Mouse (Mus musculus) embryo, embryonic 10.5 days (tissue): ENCODE results near the gene Wdr46.

Experiments used
- DNase-seq: peaks from one replicate; pipeline ENCODE4 v3.0.0-alpha.2; 2015; ENCODE audit warnings: low spot score

Wdr46 gene

DNA sequence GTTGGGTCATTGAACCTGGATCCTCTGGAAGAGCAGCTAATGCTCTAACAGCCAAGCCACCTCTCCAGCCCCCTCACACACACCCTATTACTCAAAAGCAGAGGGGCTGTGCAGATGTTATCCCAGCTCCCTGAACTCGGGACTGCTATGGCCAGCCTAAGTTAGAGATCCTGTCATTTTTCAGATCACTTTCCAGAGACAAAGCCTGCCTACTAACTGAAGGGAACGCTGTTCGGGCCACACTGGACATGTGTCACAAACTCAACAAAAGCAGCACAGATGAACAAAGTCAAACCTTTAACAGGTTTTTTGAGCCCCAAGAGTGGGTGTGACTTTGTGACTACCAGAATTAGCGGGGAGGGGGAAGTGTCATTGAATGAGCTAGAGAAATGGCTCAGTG is 12.4 kb downstream of the Wdr46 start:
- no peak for DNase-seq

DNA sequence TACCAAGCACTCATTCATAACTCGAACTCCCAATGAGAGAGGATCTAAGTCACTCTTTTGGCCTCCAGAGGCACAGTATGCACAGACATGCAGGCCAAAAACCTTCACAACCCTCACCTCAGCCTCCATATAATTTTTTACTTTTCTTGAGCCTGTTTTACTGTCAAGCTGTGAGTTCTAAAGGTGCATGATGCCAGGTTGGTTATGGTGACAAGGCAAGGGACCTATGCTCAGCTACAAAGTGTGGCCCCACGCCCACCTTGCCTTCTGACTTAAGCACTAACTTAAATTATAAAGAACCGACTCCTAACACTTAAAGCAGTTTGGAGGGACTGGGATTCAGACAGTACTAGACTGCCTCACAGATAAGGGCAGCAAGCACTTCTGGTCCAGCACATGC is 12.8 kb downstream of the Wdr46 start:
- no peak for DNase-seq

DNA sequence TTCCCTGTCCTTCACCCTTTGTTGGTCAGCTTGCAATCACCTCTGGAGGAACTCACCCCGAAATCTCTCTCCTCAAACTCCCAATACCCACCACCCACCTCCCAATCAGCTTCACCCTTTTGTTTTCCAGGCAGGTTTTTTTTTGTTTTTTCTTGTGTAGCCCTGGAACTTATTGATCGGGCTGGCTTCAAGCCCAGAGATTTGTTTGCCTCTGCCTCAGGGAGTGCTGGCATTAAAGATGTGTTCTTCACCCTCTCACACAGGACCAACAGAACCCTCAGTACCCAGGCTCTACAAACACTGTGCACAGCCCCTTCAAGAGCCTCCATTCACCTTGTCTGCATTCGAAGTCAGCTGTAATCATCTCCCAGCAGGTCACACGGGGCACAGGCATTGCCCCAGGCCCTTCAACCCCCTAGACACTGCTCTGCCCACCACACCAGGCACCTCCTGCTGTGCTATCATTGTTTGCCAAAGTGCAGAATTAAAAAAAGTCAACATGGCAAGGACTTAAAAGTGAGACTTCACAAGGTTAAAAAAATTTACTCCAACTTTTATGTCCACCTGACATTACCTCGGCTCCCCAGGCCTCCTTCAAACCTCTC is 13.6 kb downstream of the Wdr46 start:
- DNase-seq: no peak

DNA sequence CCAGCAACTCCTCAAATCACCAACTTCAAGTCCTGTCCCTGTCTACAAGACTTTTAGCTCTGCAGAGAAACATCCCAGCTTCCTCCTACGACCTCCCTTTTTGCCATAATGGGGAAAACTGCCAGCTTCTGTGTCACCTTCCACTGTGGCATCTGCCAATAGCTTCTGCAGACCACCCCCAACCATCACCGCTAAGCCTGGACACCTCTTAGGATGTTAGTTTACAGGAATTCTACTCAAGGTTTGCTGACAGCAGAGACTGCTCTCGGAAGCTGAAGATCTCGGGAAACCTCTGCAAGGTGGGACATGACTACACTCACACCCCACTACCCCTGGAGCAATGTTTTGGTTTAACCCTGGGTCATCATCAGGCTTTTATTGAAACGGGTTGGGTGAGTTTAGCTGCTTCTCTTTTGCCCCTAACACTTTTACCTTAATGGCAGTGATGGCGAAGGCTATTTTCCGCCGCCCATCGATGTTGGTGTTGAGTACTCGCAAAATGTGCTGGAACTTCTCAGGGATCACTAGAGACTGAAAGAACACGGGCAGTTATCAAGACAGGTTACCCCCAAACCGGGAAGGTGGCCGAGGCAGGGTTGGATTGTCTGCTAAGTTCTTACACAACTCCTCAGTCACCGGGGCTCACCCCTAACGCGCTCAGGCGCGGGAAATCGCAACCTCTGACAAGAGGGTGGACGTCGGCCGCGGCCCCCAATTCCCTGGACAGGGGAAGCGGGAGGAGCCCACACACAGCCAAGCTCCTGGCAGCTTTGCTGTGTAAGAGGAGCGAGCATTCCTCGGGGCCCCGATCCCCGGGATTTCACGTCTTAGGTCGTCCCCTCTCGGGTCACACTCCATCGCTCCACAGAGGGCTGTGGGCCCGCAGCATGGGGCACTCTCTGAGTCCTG is 14.4 kb downstream of the Wdr46 start:
- no peak for DNase-seq

DNA sequence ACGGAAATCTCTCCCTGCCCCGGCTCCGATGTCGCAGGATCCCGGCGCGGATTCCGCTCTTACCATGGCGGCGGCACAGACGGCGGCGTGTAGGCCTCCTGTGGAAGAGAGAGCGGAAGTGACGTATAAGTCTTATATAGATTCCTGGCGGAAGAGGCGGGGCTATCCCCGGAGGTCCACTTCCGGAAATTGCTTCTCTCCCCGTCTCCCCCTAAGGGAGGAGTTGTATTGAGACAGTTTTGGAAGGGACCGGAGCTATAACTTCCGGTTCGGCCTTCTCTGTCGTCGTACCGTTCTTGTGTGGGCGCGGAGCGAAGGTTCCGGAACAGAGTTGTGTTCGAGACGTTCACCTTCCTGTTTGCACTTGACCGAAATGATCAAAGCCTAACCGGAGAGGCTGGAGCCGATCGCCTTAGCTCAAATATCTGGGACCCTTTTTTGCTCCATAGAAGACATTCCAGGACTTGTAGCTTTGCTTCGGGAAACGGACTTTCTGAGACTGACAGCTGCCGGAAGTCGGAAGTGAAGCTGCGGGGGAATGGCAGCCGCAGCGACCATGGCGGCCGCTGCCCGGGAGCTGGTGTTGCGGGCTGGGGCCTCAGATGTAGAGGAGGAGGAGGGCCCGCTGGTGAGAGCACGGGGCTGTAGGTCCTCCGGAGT is 15.2 kb downstream of the Wdr46 start, which contains the start of the genes Vps52 and Rps18:
Gene Vps52 (plus strand): TSS at position 258 of the 660 bp plus-strand sequence.
Gene Rps18 (minus strand): TSS at position 447 of the 660 bp plus-strand sequence.
- DNase-seq: peak; percentile 99

DNA sequence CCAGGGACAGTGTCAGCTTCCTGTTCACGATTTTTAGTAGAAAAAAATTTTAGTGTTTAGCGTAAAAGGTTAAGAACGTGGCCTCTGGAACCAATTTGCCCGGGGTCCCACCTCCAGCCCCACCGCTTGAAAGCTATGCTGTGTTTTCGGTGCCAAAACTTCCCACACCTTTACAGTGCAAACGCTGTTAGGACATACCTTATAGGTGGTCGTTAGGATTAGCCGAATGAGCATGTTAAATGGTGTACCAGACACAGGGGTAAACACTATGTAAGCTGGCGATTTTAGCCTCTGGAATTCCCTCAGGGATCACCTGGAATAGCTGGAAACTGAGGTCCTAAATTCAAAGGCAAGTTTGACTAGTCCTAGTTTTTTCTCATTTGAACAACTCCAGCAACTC is 15.9 kb downstream of the Wdr46 start:
- no peak for DNase-seq

DNA sequence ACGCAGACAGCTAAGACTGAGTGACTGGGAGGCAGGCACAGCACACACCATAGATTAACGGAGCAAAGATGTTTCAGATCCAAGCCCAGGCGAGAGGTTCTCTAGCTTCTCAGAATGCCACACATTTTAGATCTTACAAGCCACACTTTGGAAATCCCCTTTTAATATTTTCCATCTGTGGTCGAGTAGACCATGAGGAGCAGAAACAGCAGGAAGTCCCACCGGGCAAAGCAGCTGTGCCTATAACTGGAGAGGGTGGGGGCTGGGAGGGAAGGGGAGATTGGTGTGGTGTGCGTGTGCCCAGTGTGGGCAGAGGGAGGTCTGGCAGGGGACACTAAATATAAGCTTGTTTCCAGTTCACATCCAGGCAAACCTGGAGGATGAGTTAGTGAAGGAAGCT is 17.0 kb downstream of the Wdr46 start:
- DNase-seq: no peak

DNA sequence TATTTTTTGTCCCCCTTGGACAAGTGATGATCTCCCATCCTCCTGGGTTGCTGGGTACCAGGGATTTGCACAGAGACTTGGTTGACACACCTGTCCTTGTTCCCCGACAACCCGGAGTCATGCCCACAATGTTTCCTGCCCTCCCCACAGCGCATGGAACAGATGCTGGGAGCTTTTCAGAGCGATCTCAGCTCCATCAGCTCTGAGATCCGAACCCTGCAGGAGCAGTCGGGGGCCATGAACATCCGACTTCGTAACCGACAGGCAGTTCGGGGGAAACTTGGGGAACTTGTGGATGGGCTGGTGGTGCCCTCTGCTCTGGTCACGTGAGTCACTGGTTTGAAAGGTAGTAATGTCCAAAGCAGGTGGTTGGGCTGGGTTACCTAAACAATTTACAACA is 18.0 kb downstream of the Wdr46 start:
- no peak for DNase-seq

DNA sequence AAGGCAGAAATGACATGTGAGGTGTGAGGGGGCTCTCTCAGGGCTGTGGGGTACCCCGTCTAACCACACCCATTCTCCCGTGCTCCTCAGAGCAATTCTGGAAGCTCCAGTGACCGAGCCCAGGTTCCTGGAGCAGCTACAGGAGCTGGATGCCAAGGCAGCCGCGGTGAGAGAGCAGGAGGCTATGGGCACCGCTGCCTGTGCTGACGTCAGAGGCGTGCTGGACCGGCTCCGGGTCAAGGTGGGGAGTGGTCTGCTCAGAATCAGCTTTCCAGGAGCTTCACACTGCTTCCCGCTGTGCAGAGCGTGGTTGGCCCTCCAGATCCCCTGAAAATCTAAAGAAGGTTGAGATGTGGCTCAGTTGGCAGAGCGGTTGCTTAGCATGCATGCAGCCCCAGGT is 18.7 kb downstream of the Wdr46 start:
- no peak for DNase-seq

DNA sequence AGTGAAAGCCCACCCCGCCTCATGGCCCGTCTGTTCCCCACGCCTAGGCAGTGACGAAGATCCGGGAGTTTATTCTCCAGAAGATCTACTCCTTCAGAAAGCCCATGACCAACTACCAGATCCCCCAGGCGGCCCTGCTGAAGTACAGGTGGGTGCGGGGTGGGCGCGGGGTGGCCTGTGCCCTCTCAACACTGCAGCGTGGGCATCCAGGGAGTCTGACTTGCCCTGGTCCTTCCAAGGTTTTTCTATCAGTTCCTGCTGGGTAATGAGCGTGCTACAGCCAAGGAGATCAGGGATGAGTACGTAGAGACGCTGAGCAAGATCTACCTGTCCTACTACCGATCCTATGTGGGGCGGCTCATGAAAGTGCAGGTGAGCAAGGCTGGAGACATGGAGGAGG is 19.5 kb downstream of the Wdr46 start:
- no peak for DNase-seq

DNA sequence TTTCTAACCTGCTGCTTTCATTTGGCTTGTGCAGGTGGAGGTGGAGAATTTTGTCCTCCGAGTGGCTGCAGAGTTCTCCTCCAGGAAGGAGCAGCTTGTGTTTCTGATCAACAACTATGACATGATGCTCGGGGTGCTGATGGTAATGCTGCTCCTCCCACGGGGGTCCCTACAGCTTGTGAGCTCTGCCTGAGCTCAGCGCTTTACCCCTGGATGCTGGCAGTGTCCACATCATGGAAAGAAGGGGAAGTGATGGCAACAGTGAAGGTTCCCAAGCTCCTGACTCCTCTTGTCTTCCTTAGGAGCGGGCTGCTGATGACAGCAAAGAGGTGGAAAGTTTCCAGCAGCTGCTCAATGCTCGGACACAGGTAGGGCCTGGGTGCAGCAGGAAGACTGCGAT is 22.4 kb downstream of the Wdr46 start:
- no peak for DNase-seq

DNA sequence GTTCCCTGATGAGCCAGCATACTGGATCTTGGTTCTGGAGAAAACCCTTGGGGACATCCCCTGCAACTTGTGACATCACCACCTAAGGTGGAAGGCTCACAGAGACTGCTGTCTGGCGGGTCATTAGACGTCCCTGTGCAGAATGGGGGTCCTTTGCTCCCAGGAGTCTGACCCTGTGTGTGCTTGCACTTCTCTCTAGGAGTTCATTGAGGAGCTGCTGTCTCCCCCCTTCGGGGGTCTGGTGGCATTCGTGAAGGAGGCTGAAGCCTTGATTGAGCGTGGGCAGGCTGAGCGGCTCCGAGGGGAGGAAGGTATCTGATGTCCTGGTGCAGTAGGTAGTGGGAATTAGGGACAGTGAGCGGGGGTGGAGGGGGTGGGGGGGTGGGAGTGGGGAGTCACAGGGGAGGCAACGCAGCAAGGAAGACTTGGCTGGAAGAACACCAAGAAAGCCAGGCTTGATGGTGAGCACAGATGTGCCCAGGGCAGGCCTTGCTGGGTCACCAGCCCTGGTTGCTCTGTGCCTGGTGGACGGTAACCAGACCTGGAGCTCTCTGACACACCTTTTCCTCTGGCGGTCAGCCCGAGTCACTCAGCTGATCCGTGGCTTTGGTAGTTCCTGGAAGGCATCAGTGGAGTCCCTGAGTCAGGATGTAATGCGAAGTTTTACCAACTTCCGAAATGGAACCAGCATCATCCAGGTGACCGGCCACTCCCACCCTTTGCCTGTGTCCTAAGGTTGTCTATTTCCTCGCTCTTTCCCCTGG is 24.8 kb downstream of the Wdr46 start:
- DNase-seq: no peak

DNA sequence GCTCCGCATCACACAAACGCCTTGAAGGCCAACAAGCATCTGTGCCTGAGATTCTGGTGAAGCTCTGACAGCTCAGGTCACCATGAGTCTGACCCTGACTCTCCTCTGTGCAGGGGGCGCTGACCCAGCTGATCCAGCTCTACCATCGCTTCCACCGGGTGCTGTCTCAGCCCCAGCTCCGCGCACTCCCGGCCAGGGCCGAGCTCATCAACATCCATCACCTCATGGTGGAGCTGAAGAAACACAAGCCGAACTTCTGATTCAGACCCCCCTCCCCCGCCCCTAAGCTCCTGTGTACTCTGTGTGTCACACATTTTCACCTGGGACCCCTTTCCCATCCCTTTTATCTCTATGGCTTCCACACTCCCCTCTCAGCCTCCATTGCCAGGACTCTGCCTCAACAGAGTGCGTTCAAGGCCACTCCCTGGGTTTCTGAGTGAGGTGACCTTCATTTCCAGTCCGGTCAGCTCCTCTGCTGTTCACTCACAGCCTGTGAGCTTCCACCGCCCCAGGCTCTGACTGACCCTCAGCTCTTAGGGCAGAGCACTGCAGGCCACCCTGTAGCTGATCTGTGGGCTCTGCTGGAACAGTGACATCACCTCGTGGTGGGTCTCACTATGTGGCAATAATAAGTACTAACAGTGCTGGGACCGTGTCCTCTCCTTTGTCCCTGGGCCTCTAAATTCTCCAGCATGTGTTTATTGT is 25.5 kb downstream of the Wdr46 start:
- DNase-seq: no peak

DNA sequence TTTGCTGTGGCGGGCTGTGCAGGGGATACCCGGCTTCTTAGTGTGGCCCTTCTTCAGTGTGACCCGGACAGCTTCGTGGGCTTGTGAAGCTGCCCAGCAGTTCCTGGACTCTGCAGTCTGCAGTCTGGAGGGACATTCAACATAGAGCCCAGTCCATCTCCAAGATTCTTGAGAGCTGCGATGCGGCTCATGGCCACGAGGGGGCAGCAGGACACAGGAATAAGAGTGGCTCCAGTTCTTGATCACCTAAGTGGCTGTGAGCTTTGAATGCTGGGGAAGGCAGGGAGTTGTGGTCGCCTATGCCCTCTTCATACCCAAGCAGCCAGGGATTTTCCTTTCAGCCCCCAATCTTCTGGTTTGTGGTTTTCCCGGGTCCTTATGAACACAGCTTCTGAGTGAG is 28.0 kb downstream of the Wdr46 start:
- peak; percentile 92 for DNase-seq

DNA sequence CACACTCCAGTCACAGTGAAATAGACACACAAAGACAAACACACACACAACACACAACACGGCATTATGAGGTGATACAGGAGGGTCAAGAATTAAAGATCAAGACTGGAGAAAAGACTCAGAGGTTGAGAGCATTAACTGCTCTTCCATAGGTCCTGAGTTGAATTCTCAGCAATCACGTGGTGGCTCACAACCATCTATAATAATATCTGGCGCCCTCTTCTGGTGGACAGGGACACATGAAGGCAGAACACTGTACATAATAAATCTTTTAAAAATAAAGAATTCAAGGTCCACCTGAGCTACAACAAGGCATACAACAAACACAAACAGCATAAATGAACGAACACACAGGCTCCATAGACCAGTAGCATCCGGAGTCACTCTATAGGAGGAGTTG is 28.5 kb downstream of the Wdr46 start:
- peak; percentile 64 for DNase-seq

DNA sequence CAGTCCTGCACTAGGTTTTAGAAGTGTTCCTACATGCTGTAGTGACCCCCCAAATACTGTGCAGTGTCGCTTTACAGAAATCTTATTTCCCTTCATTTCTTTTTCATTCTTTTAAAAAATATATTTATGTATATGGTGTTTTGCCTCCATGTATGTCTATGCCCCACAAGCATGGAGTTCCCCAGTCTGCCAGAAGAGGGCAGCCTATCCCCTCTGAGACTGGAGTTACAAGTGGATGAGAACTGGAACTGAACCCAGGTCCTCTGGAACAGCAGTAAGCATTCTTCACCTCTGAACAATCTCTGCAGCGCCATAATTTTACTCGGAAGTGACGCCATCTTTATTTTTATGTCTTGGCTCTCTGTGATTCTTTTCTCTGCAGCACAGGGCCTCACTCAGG is 28.9 kb downstream of the Wdr46 start:
- no peak for DNase-seq

DNA sequence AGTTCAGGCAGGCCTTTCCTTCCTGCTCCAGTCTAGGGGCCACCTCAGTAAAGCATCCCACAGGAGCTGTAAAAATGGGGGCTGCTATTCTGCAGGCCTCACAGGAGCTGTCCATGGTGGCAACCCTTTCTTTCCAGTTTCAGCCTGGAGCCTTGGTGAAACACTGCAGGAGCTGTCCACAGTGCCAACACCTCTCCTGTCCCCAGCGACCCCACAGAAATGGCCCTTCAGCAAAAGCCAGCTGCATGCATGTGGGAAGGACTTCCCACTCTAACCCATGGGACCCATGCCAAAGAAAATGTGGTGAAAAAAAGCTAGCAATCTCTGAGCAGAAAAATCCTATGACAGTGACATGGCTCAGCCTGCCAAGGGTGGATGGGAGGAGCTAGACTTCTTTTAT is 32.2 kb downstream of the Wdr46 start:
- DNase-seq: peak; percentile 71

DNA sequence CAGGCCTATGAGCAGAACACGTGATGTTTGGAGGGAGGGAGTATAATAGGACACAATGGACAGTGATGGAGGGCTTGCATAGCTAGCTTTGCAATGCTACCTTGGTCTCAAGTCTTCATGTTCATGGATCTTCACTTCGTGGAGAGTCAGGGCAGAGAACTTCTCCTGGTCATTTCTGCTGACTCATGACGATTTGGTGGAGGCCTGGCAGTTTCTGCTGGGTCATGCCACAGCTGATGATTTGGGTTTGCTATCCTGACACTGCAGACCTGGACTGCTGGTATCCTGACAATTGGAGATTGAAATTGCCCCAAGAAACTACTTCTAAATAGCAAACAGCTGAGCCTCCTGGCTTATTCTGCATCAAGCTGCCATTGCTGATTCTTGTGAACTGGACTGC is 33.1 kb downstream of the Wdr46 start:
- DNase-seq: no peak

DNA sequence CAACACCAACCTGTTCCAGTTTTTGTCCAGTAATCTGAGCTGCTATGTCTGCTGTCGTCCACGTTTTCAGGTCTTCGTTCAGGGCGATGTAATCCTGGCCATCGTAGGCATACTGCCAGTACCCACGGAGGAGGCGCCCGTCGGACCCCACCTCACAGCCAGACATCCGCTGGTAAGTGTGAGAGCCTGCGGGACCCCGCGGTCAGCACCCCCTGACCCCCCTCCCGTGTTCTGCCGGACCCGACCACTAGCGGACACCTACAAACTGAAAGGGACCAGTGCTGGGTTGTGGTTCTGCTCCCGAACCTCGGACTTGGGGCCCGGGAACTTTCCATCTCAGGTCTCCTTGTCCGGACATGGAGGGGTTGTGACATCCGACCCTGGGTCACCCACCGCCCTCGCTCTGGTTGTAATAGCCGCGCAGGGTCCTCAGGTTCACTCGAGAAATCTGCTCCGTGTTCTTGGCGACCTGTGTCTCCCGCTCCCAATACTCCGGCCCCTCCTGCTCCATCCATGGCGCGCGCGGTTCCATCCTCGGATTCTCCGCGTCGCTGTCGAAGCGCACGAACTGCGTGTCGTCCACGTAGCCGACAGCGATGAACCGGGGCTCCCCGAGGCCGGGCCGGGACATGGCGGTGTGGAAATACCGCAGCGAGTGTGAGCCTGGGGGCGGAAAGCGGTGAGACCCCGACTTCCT is 37.5 kb downstream of the Wdr46 start:
- no peak for DNase-seq

DNA sequence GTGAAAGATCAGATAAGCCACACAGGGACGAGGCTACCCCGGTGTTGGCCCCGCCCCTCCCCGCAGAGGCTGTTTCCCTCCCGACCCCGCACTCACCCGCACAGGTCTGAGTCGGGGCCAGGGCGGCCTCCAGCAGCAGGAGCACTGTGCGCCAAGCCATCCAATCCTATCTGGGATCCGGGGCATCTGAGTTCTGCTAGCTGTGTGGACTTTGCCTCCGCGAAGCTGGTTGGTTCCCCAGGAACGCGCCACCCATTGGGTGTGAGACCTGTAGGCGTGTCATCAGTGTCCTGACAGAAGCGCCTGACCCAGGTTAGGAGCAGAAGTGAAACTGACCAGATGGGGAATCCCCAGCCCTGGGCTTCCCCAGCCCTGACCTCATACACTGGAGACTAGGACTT is 38.2 kb downstream of the Wdr46 start:
- DNase-seq: peak; percentile 60

DNA sequence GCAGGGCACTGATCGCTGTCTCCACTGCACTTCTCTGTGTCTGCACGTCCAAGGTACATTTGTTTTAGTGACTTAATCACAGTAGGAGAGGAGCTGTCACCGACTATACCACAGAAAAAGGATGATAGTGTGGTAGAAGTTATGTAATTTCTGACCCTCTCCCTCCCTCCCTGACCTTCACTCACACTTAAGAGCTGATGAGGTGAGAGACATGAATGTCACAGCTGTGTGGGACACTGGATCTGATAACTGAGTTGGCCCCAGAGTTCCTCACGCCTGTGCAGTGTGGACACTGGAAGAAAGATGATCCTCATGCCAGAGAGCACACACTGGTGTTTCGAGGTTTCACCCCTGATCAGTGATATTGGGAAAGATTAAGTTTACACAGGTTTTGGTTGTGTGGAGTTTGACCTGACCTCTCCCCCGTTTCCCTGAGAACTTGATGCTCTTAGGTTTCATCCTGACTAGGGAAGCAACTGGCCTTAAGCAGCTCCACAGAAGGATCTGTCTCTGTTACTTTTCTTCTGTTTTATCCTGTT is 39.1 kb downstream of the Wdr46 start:
- DNase-seq: no peak
